Mouse (Mus musculus): Measurements from ENCODE around the gene Gm21985.
"Not testable (repeated sequence)": the region's sequence is repeated elsewhere in the genome, so short reads cannot be mapped to it uniquely, and the experiment has no call there.

The Gm21985 gene

DNA sequence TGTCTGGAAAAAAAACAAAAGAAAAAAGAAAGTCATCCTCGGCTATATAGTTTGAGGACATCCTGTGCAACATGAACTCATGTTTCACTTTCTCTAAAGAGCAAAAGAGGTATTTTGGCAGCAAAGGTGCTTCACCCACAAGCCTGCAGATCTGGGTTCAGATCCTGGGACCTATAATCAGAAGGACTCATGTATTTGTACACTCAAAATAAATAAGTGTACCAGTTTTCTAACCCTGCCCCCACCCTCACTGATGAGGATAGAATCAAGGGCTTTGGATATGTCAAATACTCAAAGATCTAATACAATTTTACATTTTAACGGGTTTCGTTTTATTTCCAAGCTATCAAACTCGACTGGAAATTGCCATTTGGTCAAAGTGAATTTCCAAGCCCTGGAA is 1.8 kb upstream of the Gm21985 start:
- DNase-seq (ENCODE audit: low read depth, low spot score), result no peak

DNA sequence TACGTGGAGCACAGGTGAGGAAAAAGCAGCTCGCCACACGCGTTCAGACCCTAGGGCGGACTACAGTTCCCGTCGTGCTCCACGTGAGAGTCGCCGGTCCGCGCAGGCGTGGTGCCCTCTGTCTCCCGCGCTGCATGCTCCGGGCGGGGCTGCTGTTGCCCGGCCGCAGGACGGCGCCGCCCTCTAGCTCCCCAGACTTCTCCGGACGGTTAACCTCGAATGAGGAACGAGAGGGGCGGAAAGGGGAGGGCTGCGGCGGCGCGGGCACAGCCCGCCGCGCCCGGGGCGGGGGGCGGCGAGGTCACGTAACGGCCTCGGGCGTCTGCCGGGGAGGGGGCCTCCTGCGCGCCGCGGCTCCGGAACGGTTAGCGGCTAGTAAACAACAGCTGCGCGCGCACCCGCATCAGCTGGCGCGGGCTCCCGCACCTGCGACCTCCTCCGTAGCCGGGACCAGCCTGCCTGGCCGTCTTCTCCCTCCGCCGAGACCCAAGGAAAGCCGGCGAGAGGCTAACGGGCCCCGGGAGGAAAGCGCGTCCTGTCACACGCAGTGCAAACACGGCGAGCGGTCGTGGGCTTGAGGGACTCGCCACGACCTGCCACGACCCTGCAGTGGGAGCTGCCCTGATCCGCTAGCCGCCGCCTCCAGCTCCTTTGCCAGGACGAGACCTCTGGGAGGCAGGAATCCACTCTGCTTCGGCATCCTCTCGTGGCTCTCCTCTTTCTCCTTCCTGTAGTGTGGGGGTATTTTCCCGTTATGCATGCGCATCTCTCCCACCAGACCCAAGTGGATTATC is 469 bp upstream of the Gm21985 start, which contains the start of gene Slc12a6:
Gene Slc12a6 (plus strand): TSS at position 378 of the 794 bp plus-strand sequence.
- DNase-seq (ENCODE audit: low read depth, low spot score), result peak; percentile 89

DNA sequence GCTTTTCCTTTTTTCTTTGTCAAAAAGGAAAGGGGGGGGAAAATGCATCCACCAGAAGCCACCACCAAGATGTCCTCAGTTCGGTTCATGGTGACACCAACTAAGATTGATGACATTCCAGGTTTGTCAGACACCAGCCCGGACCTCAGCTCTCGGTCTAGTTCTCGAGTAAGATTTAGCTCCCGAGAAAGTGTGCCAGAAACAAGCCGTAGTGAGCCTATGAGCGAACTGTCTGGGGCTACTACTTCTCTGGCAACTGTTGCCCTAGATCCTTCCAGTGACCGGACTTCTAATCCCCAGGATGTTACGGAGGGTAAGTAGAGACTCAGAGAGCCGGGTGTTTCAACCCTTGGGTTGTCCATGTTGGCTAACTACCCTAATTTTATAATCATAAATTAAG is 666 bp downstream of the Gm21985 start:
- no peak for DNase-seq (ENCODE audit: low read depth, low spot score)

DNA sequence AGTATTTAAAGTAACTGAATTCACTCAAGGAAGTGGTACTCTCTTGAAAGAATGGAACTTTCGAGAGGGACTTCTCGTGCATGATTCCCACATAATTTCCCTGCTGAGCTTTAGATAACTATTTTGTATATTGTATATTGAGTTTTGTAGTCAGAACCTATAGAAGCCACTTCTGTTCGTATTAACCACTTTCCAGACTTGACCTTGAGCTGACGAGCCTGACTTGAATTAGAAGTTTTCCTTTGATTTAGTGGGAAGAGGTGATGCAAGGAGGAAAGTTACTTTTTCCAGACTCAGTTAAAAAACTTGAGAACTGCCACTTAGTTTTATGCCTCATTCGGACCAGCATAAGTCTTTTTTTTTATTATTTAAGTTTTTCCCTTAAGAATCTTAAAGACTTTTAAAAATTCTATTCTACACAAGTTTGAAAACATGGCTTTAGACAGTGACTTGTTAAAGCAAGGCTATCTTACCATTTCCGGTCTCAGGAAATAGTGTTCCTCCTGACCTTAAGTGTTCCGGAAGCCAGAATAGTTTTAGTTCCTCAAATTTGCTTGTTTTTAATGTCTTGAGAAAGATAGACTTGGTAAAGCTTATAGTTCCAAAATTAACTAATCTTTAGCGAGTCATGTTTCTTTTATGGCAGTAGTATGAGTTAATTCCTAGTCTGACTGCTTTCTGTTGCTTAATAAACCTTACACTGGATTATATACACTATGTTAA is 1.6 kb downstream of the Gm21985 start:
- no peak for DNase-seq (ENCODE audit: low read depth, low spot score)

DNA sequence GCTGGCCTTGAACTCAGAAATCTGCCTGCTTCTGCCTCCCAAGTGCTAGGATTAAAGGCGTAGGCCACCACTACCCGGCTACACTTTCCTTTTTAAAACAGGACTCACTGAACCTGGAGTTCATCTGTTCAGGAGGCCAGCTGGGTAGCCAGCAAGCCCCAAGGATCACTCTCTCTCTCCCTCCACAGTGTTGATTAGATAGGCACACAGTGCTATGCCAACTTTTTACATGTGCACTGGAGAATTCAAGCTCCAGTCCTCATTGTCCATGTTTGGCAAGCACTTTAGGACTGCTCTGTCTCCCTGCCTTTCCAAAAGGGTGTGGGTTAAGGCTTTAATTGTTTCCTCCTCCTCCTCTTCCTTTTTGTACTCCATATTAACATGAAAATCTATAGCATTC is 3.9 kb downstream of the Gm21985 start:
- no peak for DNase-seq (ENCODE audit: low read depth, low spot score)

DNA sequence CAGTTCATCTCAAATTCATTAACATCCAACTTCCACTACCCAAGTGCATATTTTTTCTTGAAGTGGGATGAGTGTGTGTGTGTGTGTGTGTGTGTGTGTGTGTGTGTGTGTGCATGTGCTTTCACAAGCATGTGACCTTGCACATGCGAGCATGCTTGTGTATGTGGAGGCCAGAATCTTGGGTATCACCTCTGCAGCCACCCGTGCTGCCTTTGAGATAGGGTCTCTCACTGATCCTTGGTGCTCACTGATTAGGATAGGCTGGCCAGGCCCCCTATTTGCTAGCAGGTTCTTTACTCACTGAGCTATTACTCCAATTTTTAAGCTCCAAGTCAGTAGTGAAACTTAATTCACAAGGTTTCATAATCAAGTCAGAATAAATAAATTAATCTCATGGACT is 6.8 kb downstream of the Gm21985 start:
- no peak for DNase-seq (ENCODE audit: low read depth, low spot score)

DNA sequence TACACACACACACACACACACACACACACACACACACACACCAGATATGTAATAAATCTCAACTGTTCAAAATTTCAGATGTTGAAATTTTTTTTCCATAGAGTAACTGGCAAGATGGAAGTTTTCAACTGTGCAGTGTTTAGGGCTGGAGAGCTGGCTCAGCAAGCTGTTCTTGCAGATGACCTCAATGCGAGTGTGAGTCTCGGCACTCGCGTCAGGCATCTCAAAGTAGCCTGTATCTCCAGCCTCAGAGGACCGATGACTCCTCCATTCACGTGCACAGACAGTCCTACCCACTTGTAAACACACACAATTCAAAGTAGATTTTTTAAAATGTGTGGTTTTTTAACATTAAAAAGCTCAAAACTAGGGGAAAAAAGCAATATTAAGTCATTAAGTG is 7.4 kb downstream of the Gm21985 start:
- no peak for DNase-seq (ENCODE audit: low read depth, low spot score)

DNA sequence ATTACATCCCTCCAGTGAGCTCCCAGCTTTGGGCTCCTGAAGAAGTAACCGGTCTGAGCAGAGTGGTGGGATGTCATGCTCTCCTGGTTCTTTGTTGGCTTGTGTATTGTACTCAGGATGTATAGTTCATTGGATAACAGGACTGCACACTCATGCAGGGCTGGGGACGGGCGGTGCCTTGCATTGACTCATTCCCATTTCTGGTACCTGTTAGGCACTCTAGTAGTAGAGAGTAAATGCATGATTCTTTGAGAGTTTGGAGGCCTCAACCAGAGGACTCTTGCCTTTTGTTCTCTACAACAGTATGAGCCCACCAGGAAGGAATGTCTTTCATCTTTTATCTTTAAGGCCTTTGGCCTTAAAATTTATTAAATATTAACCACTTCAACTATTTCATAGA is 10.8 kb downstream of the Gm21985 start:
- no peak for DNase-seq (ENCODE audit: low read depth, low spot score)

DNA sequence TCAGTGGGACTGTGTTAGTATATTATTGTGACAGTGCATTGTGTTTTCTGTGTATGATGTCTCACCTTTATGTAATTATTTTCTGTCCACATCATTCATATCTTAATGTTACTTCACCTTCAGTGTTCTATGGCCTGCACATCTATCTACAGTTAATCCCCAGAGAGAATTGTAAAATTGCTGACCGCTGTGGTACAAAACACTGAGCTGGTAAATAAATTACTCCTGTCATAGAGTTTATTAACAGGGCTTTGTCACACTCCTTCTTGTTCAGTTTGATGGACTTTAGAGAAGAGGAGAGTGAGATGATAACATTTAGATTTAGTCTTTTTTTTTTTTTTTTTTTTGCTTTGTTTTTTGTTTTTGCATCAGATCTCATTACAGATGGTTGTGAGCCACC is 16.7 kb downstream of the Gm21985 start:
- no peak for DNase-seq (ENCODE audit: low read depth, low spot score)

DNA sequence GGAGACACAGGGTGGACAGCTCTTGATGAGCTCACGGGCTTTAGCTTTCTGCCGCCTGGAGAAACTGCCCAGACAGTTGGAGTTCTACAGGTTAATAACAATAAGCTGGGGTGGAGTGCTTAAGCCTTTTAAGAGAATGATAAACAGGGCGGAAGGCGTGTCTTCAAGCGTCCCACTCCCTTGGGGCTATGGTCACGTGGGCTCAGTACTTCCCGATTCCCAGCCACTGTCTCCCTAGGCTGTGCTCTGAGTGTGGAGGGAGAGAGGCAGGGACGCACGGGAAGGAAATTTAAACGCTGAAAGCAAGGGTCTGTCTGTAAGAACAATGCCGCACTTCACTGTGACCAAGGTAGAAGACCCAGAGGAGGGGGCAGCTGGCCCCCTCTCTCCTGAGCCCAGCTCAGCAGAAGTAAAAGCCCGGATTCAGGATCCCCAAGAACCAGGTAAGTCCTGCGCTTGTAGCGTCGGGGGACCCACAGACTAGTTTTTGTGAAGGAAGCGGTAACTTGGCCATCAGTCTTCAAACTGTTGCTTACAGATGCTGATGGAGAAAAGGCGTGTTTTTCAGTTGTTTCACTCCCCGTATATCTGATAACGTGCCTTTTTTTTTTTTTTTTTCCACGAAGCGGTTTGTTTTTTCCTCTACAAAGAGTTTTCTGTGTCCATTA is 18.4 kb downstream of the Gm21985 start:
- DNase-seq (ENCODE audit: low read depth, low spot score), result peak; percentile 41

DNA sequence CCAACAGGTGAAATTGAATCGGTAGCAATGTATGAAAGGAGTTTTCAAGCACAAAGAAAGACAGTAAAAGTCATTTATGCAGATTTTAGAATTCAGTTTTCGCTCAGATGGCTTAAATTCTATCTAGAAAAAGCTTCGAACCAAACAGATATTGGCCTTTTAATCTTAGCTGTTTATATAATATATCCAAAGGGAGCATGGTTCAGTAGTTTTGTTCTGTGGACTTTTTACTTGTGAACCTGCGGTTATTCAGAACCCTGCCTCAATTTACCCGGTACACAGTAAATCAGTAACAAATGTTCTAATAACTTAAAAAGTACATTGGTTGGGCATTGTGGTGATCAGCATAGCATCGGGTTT is 18.9 kb downstream of the Gm21985 start:
- DNase-seq (ENCODE audit: low read depth, low spot score), result no peak

DNA sequence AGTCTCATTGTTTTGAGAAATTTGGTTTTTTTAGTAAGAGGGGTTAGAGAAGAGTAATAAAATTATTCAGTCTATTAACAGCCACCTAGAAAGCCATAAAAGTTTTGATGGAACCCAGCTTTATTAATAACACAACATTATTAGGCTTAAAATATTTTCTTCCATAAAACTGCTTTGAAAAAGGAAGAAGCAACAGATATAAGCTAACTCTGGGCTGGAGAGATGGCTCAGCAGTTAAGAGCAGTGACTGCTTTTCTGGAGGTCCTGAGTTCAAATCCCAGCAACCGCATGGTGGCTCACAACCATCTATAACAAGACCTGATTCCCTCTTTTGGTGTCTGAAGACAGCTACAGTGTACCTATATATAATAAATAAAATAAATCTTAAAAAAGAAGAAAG is 19.9 kb downstream of the Gm21985 start:
- DNase-seq (ENCODE audit: low read depth, low spot score), result not testable (repeated sequence)

DNA sequence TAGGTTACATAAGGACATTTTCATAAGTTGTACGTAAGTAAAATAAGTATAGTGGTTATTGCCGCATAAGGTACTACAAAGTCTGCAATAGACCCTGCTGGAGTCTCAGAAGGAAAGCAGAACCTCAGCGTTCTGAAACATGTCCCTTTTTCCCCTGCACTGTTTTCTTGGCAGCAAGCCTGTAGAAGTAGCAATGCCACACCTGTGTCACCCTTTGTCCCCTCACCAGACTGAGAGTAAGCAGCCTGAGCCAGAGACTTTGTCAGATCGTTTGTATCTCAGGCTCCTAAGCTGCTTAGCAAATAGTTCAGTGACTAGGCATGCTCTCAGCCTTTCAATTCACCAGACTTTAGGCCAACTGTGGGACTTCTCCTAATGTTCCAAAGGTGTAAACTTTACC is 20.9 kb downstream of the Gm21985 start:
- DNase-seq (ENCODE audit: low read depth, low spot score), result no peak

DNA sequence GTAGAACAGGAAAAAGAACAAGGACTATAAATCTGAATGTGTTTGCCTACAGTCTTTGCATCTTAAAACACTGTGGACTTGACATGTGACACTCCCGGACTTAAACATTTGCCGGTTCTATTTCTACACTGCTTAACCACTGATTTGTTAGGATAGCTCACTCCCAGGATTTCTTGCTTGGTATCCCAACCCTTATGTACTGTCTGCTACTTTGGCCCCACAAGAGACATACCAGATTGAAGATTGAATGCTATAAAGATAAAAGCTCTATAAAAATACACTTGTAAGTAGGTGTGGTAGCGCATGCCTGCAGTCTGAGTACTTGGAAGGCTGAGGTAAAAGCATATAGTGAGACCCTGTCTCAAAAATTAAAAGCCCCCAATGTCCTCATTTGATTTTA is 23.4 kb downstream of the Gm21985 start:
- DNase-seq (ENCODE audit: low read depth, low spot score), result no peak

DNA sequence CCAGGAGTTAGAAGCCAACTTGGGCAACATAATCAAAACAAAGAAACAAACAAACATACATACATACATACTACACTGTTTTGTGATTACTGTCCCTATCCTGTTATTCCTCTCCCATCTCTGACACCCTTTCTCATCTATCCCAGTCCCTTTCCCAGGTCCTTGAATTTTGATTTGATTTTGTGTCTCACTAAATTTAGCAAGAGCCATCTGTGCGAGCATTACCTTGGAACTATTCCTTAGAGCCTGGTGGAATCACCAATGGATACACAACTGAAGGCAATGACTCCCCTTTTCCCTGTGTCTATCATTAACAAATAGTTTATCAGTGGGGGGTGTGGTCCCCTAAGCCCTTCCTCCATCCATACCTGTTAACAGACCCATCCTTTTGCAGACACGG is 26.7 kb downstream of the Gm21985 start:
- no peak for DNase-seq (ENCODE audit: low read depth, low spot score)

DNA sequence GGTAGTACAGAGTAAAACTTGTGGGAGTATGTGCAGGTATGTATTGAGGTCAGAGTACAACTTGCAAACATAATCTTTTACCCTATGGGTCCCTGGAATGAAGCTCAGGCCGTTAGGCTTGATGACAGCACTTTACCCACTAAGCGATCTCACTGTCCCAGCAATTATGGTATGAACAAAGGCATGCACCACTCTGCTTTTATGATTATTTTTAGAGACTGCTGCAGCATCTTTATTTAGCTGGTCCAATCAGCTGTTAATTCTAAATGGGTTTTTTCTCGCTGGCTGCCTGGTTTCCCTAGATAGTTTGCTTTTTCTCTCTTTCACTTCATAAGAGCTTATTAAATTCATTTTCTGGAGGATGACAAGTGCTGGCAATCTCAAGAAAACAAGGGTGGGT is 30.1 kb downstream of the Gm21985 start:
- no peak for DNase-seq (ENCODE audit: low read depth, low spot score)

DNA sequence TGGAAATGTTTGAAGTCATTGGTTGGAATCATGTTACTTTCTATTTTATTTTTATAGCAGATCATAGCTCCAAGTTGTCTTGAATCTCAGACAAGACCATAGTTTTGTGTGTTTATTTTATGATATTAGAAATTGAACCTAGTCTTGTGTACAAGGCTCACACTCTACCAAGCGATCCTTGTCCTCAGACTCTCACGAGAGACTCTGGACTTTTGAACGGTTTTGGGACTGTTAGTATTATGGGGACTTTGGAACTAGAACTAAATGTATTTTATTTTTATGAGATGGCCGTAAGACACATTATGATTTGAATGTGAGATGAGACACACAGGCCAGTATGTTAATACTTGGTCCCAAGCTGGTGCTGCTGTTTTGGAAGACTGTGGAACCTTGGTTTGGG is 32.1 kb downstream of the Gm21985 start:
- DNase-seq (ENCODE audit: low read depth, low spot score), result no peak

DNA sequence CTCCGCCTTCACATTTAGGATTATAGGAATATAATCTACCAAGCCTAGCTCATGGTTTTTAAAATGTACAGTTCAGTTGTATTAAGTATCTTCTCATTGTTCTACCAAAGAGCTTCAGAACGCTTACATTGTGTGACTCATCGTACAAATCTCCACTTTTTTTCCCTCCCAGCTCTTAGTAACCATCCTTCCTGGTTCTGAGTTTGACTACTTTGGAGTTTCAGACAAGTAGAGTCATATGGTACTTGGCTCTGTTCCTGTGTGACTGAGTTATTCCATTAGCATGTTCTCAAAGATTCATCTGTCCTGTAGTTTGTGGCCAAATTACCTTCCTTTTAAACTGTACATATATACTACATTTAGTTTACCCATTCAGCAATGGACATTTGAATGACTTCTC is 42.6 kb downstream of the Gm21985 start:
- no peak for DNase-seq (ENCODE audit: low read depth, low spot score)

DNA sequence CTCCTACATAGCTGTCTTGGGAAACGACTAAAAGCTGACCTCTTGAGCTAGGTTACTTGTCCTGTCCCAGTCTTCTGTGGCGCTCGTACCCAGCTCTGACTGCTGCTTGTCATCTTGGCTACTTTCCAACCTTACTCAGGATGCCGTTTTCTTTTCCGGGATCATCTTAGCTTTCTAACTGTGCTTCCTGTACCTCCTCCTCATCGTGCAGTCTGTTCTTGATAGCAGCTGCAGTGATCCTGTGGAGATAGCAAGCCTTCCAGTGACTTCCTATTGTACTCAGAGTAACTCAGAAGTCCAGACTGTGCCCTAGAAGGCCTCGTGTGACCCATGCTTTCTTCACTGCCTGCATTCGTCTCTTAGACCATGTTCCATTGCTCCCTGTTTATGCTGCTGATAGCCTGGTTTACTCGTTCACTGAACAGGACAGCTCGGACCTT is 43.1 kb downstream of the Gm21985 start:
- DNase-seq (ENCODE audit: low read depth, low spot score), result no peak

DNA sequence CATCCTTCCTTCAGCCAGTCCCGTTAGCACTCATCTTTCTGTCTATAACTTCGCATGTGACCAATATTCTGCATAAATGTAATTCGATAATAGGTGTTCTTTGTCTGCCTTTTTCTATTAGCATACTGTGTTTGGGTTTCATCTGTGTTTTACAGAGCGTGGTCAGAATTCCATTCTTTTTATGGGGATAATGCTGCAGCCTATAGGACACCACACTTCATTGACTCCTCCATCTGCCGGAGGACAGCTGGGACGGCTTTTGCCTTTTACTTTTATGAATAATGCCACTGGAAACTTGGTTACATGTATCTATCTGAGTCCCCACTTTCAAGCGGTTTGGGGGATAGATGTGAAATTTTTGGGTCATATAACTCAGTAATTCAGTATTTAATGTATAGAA is 49.5 kb downstream of the Gm21985 start:
- no peak for DNase-seq (ENCODE audit: low read depth, low spot score)

DNA sequence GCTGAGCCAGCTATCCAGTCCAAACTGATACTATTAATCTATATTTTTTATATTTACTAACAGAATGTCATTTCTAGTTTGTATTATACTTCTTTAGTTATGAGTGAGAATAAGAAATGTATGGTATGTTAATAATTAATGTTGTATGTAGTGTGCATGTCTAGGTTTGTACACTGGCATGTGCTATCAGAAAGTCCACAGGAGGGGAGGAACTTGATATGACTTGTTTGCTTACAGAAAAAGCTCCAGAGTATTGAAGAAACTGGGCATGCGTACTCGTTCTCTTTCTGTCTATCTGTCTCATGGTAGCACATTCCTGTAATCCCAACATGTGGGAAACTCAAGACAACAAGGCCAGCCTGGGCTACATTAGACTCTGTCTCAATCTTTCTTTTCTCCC is 52.1 kb downstream of the Gm21985 start:
- DNase-seq (ENCODE audit: low read depth, low spot score), result no peak

DNA sequence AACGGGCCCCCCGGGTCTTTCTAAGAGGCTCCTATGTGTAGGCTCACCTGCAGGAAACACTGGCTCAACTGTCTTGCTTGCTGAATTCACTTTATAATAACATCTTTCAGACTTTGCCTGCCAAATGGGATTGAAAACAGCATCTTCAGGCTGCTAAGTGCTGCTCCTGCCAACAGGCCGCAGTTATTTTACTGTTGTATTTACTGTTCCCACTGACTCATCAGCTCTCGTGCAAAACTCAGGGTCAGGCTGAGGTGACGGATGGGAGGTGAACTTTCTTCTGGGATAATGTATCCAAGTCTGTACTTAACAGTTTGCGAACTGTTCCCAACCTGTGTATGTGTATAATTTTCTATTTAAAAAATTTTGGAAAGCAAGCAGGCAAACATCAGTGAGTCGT is 52.8 kb downstream of the Gm21985 start:
- DNase-seq (ENCODE audit: low read depth, low spot score), result no peak

Data from forelimb bud, embryonic 11.5 days (tissue).